Mouse (Mus musculus) embryo, embryonic 11 days (tissue): ENCODE measurements at regions not wholly inside any gene's neighbourhood (a gene's known extent, or its start where the extent isn't known, plus 50 kb on each side); places are given as distances from the start of the nearest gene placed in this dataset.
A peak's percentile ranks its signal among the peaks of the same experiment; 100 is the strongest.
"Not testable (repeated sequence)": the region's sequence is repeated elsewhere in the genome, so short reads cannot be mapped to it uniquely, and the experiment has no call there.

ENCODE experiments used
- DNase-seq: peaks from one replicate; pipeline ENCODE4 v3.0.0-alpha.2; 2015

- DNase-seq = peak; percentile 82
Measured at GRCm38 (mm10) chr13:74563483-74564330, 69.9 kb upstream of the Zfp825 start.

- not testable (repeated sequence) for DNase-seq
Measured at GRCm38 (mm10) chr13:74564331-74564727, 70.5 kb upstream of the Zfp825 start.

GRCm38 (mm10) chr13:74569967-74570366 lies 69.4 kb upstream of the Erap1 start:
- peak; percentile 3 for DNase-seq
